Mouse (Mus musculus): ENCODE measurements at regions not wholly inside any gene's neighbourhood (a gene's known extent, or its start where the extent isn't known, plus 50 kb on each side); places are given as distances from the start of the nearest gene placed in this dataset.

GRCm38 (mm10) chr15:88472351-88473100 is 127.6 kb upstream of the Zdhhc25 start:
- no peak for DNase-seq (ENCODE audit: low spot score)

- DNase-seq (ENCODE audit: low spot score) = no peak
Measured at GRCm38 (mm10) chr15:88473221-88473620, 126.9 kb upstream of the Zdhhc25 start.

GRCm38 (mm10) chr15:88483471-88483870 is 116.6 kb upstream of the Zdhhc25 start:
- no peak for DNase-seq (ENCODE audit: low spot score)

GRCm38 (mm10) chr15:88489715-88490114 is 110.4 kb upstream of the Zdhhc25 start:
- DNase-seq (ENCODE audit: low spot score) = no peak

- DNase-seq (ENCODE audit: low spot score) = no peak
Measured at GRCm38 (mm10) chr15:88490316-88491090, 109.6 kb upstream of the Zdhhc25 start.

- DNase-seq (ENCODE audit: low spot score) = no peak
Measured at GRCm38 (mm10) chr15:88491091-88491366, 109.1 kb upstream of the Zdhhc25 start.

- no peak for DNase-seq (ENCODE audit: low spot score)
Measured at GRCm38 (mm10) chr15:88497957-88498356, 102.1 kb upstream of the Zdhhc25 start.

- no peak for DNase-seq (ENCODE audit: low spot score)
Measured at GRCm38 (mm10) chr15:88502311-88502710, 97.8 kb upstream of the Zdhhc25 start.

- no peak for DNase-seq (ENCODE audit: low spot score)
Measured at GRCm38 (mm10) chr15:88503896-88504295, 96.2 kb upstream of the Zdhhc25 start.

GRCm38 (mm10) chr15:88505491-88506119 is 94.5 kb upstream of the Zdhhc25 start:
- DNase-seq (ENCODE audit: low spot score) = no peak

- no peak for DNase-seq (ENCODE audit: low spot score)
Measured at GRCm38 (mm10) chr15:88507886-88508285, 92.2 kb upstream of the Zdhhc25 start.

- DNase-seq (ENCODE audit: low spot score) = no peak
Measured at GRCm38 (mm10) chr15:88508971-88509370, 91.1 kb upstream of the Zdhhc25 start.

GRCm38 (mm10) chr15:88509626-88510025 is 90.5 kb upstream of the Zdhhc25 start:
- DNase-seq (ENCODE audit: low spot score) = peak; percentile 9

GRCm38 (mm10) chr15:88514091-88514490 is 86.0 kb upstream of the Zdhhc25 start:
- DNase-seq (ENCODE audit: low spot score) = no peak

- DNase-seq (ENCODE audit: low spot score) = no peak
Measured at GRCm38 (mm10) chr15:88531218-88531617, 68.9 kb upstream of the Zdhhc25 start.

GRCm38 (mm10) chr15:88532008-88532407 is 68.1 kb upstream of the Zdhhc25 start:
- no peak for DNase-seq (ENCODE audit: low spot score)

- DNase-seq (ENCODE audit: low spot score) = no peak
Measured at GRCm38 (mm10) chr15:88533354-88533753, 66.7 kb upstream of the Zdhhc25 start.

GRCm38 (mm10) chr15:88535516-88535915 is 64.6 kb upstream of the Zdhhc25 start:
- DNase-seq (ENCODE audit: low spot score) = no peak

GRCm38 (mm10) chr15:88537190-88537589 is 62.9 kb upstream of the Zdhhc25 start:
- peak; percentile 18 for DNase-seq (ENCODE audit: low spot score)

- DNase-seq (ENCODE audit: low spot score) = no peak
Measured at GRCm38 (mm10) chr15:88542567-88542966, 57.5 kb upstream of the Zdhhc25 start.

- DNase-seq (ENCODE audit: low spot score) = no peak
Measured at GRCm38 (mm10) chr15:88544216-88544615, 55.9 kb upstream of the Zdhhc25 start.

- DNase-seq (ENCODE audit: low spot score) = no peak
Measured at GRCm38 (mm10) chr15:88548261-88548660, 51.8 kb upstream of the Zdhhc25 start.

Data from layer of hippocampus, adult 9-10 months (tissue).